Mouse (Mus musculus): Measurements from ENCODE around the gene Apoh.

Apoh gene

GRCm38 (mm10) chr11:108384920-108385665 lies 41.9 kb downstream of the Apoh start:
- DNase-seq = no peak

DNA sequence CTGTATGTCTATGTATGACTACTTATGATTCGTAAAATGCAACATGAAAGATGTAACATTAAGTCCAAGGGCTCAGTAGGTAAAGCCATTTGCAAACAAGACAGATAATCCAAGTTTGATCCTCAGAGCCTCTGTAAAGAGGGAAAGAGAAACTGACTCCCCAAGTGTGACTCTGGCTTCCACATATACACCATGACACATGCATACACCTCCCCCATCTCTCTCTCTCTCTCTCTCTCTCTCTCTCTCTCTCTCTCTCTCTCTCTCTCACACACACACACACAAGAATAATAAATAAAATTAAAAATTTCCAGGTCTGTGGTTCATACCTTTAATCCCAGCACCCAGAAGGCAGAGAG lies 42.5 kb downstream of the Apoh start:
- DNase-seq = no peak

GRCm38 (mm10) chr11:108395061-108395460 lies 51.9 kb downstream of the Apoh start:
- no peak for DNase-seq

DNA sequence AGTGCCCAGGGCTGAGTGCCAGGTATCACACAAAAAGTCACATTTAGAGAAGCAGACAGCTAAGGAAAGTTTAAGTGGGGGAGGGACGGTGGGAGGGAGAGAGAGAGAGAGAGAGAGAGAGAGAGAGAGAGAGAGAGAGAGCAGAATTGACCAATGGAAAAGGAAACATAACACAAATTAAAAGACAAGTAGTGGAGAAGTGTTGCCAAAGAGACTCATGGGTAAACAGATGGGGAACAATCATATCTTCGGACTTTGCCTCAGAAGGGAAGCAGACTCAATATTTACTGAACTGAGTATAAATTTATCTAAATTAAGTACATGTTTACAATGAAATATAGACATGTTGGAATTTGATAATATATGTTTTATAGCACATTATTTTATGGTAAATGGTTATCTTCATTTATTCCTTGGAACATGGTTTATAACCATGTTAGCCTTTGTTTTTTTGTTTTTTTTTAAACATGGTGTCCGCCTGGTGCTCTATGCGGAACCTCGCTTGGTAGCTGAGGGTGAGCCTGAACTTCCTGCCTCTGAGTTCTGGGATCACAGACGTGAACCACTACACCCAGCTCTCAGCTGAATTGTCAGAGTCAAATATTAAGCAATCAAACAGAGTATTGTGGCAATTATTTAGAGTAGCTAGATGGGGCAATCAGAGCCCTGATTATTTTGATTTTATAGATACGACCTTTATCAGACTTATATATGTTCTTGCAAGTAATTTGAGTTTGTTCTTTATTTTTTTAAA lies 53.1 kb downstream of the Apoh start:
- DNase-seq = no peak

GRCm38 (mm10) chr11:108409876-108410644 lies 66.9 kb downstream of the Apoh start:
- DNase-seq = no peak

DNA sequence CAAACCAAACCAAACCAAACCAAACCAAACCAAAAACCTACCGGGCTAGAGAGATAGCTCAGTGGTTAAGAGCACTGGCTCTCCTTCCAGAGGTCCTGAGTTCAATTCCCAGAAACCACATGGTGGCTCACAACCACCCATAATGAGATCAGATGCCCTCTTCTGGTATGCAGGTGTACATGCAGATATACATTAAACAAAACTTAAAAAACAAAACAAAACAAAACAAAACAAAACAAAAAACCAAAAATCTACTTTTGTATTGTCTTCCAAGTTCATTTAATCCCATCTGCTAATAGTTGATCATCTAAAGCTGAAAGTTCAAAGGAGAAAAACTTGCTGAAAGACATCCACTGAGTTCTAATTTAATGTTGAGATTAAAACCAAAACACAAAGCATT lies 73.2 kb downstream of the Apoh start:
- no peak for DNase-seq

GRCm38 (mm10) chr11:108418540-108418939 lies 75.4 kb downstream of the Apoh start:
- DNase-seq = no peak

- DNase-seq = no peak
Measured at GRCm38 (mm10) chr11:108419242-108419641, 76.1 kb downstream of the Apoh start.

GRCm38 (mm10) chr11:108420751-108421150 lies 77.6 kb downstream of the Apoh start:
- no peak for DNase-seq

GRCm38 (mm10) chr11:108423221-108423620 lies 80.1 kb downstream of the Apoh start:
- DNase-seq = no peak

DNA sequence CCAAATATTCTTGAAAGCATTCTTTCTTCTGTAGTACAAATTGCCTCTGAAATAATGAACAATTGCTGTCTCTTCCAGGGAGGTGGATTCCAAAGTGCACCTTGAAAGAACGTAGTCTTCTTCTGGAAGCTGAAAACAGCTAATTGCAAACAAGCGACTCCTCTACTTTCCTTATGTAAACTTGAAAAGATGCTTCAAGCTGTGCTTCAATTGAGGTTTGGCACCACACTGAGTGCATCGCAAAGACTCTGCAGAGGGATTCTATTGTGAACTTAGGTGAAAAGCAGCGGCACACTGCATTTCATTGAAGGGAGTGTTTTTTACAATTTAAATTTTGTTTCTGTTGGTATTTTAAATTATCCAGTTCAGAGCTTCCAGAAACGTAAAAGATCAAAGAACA lies 81.0 kb downstream of the Apoh start:
- DNase-seq = no peak

GRCm38 (mm10) chr11:108424889-108425591 lies 81.9 kb downstream of the Apoh start, which contains the start of gene Cep112:
Cep112 (plus strand) TSS chr11:108425192.
- DNase-seq = peak; percentile 99

DNA sequence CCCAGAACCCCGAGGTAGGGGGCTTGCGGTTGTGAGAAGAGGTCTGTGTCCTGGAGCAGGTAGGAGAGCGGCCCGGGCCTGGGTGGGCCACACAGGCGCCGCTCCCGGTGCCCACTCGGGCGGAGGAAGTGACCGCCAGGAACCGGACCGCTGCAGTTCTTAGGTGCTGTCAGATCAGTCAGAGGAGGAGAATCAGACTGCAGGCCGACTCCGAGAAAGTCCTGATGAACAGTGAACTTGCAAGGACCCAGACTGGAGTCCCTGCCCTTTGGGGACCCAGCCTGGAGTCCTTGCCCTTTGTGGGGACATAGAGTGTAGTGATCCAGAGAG lies 82.4 kb downstream of the Apoh start:
- DNase-seq = no peak

DNA sequence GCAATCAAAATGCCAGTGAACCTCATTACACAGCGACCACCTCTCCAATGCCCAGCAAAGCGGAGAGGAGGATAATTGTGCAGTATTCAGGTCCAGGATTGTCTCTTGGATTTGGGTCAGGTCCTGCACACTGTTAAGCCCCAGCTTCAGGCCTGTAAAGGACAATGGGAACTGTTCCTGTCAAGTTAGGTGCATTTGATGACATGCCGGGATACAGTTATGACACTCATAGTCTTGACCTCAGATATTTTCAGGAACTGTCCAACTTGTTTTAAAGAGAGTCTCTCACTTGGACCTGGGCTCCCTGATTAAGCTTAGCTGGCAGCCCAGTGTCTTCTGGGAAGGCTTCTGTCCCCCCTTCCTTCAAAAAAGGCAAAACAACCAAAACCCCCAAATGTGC lies 82.9 kb downstream of the Apoh start:
- no peak for DNase-seq

- DNase-seq = no peak
Measured at GRCm38 (mm10) chr11:108427191-108427590, 84.0 kb downstream of the Apoh start.

DNA sequence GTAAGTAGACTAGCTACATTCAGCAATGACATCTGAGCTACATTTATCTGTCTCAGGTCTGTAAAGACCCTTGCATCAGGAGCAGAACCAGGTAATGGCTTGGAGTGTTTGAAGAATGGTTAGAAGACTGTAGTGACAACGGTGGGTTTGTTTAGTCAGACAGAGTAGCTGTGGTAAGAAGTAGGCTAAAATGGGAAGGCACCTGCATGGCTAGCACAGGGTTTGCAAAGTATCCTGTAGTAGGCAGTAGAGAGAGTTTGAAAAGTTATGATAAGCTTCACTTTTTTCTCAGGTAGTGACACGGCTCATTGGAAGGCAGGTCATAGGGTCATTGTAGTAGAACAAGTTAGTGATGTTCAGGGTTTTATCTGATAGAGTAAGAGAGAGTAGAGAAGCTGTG lies 85.9 kb downstream of the Apoh start:
- no peak for DNase-seq

DNA sequence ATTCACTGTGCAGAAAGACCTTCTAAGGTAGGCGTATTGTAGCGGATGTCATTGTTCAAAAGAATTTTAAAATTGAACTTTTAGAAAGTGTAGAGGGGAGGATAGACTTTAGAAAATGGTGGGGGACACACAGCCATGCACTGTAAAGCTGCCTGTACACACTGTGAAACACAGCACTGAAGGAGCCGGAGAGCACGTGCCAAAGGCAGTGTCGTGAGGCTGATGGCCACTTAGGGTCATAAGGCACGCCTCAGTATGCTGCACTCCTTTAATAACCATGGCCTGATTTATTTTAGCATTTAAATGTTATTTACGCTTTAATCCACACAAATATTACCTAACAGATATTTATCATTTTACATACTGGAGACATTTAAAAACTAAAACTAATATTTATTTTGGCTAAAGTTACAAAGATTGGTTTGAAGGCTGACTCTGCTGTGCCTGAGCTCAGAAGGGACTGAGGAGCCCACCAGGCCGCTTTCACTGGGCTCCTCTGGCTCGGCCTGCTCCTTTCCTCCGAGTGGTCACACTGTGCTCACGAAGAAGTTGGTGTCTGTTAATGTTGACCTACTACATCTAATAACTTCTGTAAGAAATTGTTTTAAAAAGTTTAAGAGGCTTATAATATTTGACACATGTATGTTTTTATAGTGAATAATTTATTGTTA lies 100.9 kb downstream of the Apoh start:
- no peak for DNase-seq

DNA sequence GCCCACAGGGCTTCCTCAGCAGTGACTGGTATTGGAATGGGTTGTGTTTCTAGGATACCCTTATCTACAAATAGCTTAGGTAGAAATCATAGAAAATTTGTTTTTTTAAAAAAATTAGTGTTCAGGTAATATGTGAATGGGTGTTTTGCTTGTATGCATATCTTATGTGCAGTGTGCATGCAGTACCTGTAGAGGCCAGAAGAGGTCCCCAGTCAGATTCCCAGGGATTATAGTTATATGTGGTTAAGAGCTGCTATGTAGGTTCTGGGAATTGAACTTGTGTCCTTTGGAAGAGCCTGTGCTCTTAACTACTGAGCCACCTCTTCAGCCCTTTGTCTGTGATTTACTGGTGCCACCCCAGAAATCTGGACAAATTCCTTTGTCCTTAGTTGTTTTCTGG lies 104.0 kb downstream of the Apoh start:
- no peak for DNase-seq

DNA sequence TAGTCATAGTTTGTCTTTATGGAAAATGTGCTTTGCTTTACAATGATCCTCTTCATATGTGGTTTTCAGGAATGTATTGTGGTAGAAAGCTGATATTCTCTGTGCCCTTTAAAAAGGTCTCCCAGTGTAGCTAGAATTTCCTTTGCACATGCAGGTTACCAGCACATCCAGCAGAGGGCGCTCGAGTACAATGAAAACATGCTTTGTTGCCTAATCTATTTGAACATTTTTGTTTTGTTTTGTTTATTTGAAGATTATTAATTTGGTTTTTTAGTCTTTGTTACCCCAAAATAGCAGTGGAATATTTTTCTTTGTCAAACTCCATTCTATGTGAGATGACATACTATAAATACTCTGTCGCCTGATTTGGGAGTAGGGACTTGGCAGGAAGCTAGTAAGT lies 106.7 kb downstream of the Apoh start:
- DNase-seq = peak; percentile 33 to 52

DNA sequence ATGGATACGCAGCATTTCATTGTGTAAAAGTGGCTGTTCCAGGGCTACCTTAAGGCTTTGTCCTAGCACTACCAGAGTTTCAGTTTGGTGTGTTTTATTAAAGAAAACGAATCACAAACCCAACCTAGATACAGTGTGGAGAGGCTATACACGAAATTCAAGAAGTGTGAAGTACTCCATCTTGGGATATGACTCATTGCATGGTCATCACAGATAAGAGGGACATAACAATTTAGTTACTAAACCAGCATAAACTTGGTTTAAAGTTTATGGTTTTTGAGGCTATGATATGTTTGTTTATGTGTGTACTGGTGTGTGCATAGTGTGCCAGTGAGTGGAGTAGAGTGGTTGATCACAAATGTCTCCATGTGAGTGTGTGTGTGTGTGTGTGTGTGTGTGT lies 116.4 kb downstream of the Apoh start:
- DNase-seq = no peak

Data from lung, adult 18-20 months (tissue).